Mouse (Mus musculus) lung, embryonic 16.5 days (tissue): ENCODE measurements at regions not wholly inside any gene's neighbourhood (a gene's known extent, or its start where the extent isn't known, plus 50 kb on each side); places are given as distances from the start of the nearest gene placed in this dataset.

ENCODE experiments used
- ATAC-seq: fragments of 200-750 bp; cut with Nextera tagmentation; 2 replicates; pipeline ENCODE4 v1.8.0; 2017; ENCODE audit warnings: low read depth, mild to moderate bottlenecking, moderate library complexity
- H3K27ac ChIP-seq: fragments of 300-500 bp; sonication (generic); 2 replicates; pipeline ENCODE4 v1.5.1; 2014; ENCODE audit warnings: mild to moderate bottlenecking, control low read depth, low read length
- H3K27me3 ChIP-seq: fragments of 300-500 bp; sonication (generic); 2 replicates; pipeline ENCODE4 v1.6.1; 2014; ENCODE audit warnings: low read depth, low read length, mixed read lengths; ENCODE audit not compliant: control insufficient read depth, insufficient read depth
- H3K36me3 ChIP-seq: fragments of 300-500 bp; sonication (generic); 2 replicates; pipeline ENCODE4 v1.6.1; 2014; ENCODE audit warnings: low read length; ENCODE audit not compliant: control insufficient read depth, insufficient read depth
- H3K4me1 ChIP-seq: fragments of 300-500 bp; sonication (generic); replicated peaks from 2 replicates; pipeline ENCODE4 v1.6.1; 2014; ENCODE audit warnings: low read length, mixed read lengths; ENCODE audit not compliant: control insufficient read depth, insufficient read depth
- H3K4me2 ChIP-seq: fragments of 300-500 bp; sonication (generic); 2 replicates; pipeline ENCODE4 v1.6.1; 2014; ENCODE audit warnings: low read depth, low read length, control low read depth
- H3K4me3 ChIP-seq: fragments of 300-500 bp; sonication (generic); 2 replicates; pipeline ENCODE4 v1.5.1; 2014; ENCODE audit warnings: mild to moderate bottlenecking, low read length, control low read depth
- H3K9ac ChIP-seq: fragments of 300-500 bp; sonication (generic); 2 replicates; pipeline ENCODE4 v1.6.1; 2014; ENCODE audit warnings: low read length, control low read depth
- H3K9me3 ChIP-seq: fragments of 300-500 bp; sonication (generic); 2 replicates; pipeline ENCODE4 v1.6.1; 2016; ENCODE audit warnings: low read length; ENCODE audit not compliant: control insufficient read depth
- WGBS: fragments of 180-500 bp; shearing (Covaris S2); extraction: QIAGEN DNeasy Blood & Tissue Kit; methylation state at CpG from one replicate; pipeline ENCODE4 v1.1.7; 2014; 5-methylcytosine and 5-hydroxymethylcytosine counted together

- Histone ChIP-seq H3K4me1 (no peaks in the 10 kb centered on the region; the same call in 1 of the 2 replicates), H3K27ac (no peak overlapping the region), H3K4me3 (no peak overlapping the region), H3K9ac (no peak overlapping the region), H3K27me3 (no peaks in the 10 kb centered on the region), H3K9me3 (no peaks in the 10 kb centered on the region), H3K36me3 (no peaks in the 10 kb centered on the region), H3K4me2 (no peak overlapping the region)
- WGBS = 73% methylated on average over 9 of the region's 9 CpGs
- ATAC-seq = no peak
Measured at GRCm38 (mm10) chr5:51850091-51850490, 282.6 kb upstream of the Ppargc1a start.

GRCm38 (mm10) chr5:51849236-51849635 is 281.7 kb upstream of the Ppargc1a start:
- Histone ChIP-seq H3K9ac (no peak overlapping the region), H3K9me3 (no peaks in the 10 kb centered on the region), H3K4me3 (no peak overlapping the region), H3K27me3 (no peaks in the 10 kb centered on the region), H3K4me2 (no peak overlapping the region), H3K36me3 (no peaks in the 10 kb centered on the region), H3K27ac (no peak overlapping the region), H3K4me1 (no peaks in the 10 kb centered on the region; the same call in 1 of the 2 replicates)
- 60% methylated on average over 5 of the region's 5 CpGs for WGBS
- 0 out of 2 replicates have a peak, but pooled peaks have one; percentile 38 for ATAC-seq

GRCm38 (mm10) chr5:51842189-51842588 is 274.7 kb upstream of the Ppargc1a start:
- H3K9ac ChIP-seq = no peak overlapping the region
- H3K4me1 ChIP-seq = no peaks in the 10 kb centered on the region
- H3K4me3 ChIP-seq = no peak overlapping the region
- no peak for ATAC-seq
- no peak overlapping the region for H3K27ac ChIP-seq
- WGBS = 71% methylated on average over 5 of the region's 5 CpGs
- no peak overlapping the region for H3K4me2 ChIP-seq
- no peaks in the 10 kb centered on the region for H3K36me3 ChIP-seq
- H3K9me3 ChIP-seq = no peaks in the 10 kb centered on the region
- no peaks in the 10 kb centered on the region for H3K27me3 ChIP-seq

DNA sequence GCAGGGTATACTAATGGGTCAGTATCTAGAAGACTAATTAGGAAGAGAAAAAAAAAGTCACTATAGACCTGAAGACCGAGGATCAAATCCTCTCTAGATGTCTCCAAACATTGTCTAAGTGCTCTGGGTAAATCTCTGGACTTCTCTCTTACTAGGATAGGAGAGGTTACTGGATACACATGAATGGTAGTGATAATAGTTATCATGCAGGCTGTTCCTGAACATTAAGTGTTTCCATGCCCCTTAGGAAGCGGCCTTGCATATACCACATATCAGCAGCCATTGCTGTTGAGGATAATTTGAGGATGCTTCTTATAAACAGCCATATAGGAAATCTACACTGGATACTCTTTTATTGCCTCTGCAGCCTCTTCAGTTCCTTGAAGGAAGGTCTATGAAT is 274.2 kb upstream of the Ppargc1a start:
- Histone ChIP-seq H3K36me3 (no peaks in the 10 kb centered on the region), H3K27ac (no peak overlapping the region), H3K27me3 (no peaks in the 10 kb centered on the region), H3K9ac (no peak overlapping the region), H3K4me2 (no peak overlapping the region), H3K4me3 (no peak overlapping the region), H3K4me1 (no peaks in the 10 kb centered on the region), H3K9me3 (no peaks in the 10 kb centered on the region)
- 75% methylated on average over 2 of the region's 2 CpGs for WGBS
- ATAC-seq = no peak

DNA sequence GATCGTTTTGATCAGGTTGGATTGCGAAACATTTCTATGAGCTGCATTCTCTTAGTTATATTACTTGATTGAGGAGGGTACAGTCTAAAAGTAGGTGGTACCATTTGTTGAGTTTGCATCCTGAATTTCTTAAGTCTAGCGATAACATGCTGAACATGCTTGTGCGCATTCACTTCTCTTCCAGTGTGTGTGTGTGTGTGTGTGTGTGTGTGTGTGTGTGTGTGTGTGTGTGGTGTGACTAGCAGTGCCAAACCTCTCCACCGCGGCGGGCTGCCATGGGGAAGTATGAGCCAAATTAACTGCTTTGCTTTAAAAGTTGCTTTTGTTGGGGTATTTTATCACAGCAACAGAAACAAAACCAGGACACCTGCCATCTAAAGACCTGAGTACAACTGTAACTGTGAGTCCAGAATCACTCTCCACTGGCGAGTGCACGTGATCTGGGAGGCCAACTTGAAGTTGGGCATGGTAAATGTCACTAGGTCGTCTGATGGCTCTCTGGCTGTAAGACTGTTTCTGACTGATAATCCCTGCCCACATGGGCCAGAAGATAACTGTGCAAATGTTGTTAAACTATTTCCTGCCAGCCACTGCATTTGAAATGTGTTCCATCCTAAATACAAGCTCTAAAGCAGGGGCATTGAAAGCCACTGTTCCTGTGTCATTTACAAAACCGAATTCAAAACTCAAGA is 273.3 kb upstream of the Ppargc1a start:
- H3K36me3 ChIP-seq = no peaks in the 10 kb centered on the region
- no peak overlapping the region for H3K9ac ChIP-seq
- no peaks in the 10 kb centered on the region for H3K4me1 ChIP-seq
- no peaks in the 10 kb centered on the region for H3K9me3 ChIP-seq
- no peak overlapping the region for H3K27ac ChIP-seq
- H3K4me3 ChIP-seq = no peak overlapping the region
- H3K27me3 ChIP-seq = no peaks in the 10 kb centered on the region
- no peak overlapping the region for H3K4me2 ChIP-seq
- ATAC-seq = no peak
- WGBS = 80% methylated on average over 11 of the region's 11 CpGs

- no peaks in the 10 kb centered on the region for H3K36me3 ChIP-seq
- no peaks in the 10 kb centered on the region for H3K9me3 ChIP-seq
- no peak overlapping the region for H3K4me3 ChIP-seq
- ATAC-seq = no peak
- no peak overlapping the region for H3K9ac ChIP-seq
- H3K27me3 ChIP-seq = no peaks in the 10 kb centered on the region
- WGBS = 52% methylated on average over 4 of the region's 4 CpGs
- H3K4me2 ChIP-seq = no peak overlapping the region
- H3K27ac ChIP-seq = no peak overlapping the region
- H3K4me1 ChIP-seq = no peaks in the 10 kb centered on the region
Measured at GRCm38 (mm10) chr5:51839292-51839691, 271.8 kb upstream of the Ppargc1a start.

- Histone ChIP-seq H3K27ac (no peak overlapping the region), H3K36me3 (no peaks in the 10 kb centered on the region), H3K4me2 (no peak overlapping the region), H3K27me3 (no peaks in the 10 kb centered on the region), H3K9me3 (no peaks in the 10 kb centered on the region), H3K4me1 (no peaks in the 10 kb centered on the region), H3K4me3 (no peak overlapping the region), H3K9ac (no peak overlapping the region)
- 48% methylated on average over 6 of the region's 6 CpGs for WGBS
- no peak for ATAC-seq
Measured at GRCm38 (mm10) chr5:51830551-51830950, 263.0 kb upstream of the Ppargc1a start.

DNA sequence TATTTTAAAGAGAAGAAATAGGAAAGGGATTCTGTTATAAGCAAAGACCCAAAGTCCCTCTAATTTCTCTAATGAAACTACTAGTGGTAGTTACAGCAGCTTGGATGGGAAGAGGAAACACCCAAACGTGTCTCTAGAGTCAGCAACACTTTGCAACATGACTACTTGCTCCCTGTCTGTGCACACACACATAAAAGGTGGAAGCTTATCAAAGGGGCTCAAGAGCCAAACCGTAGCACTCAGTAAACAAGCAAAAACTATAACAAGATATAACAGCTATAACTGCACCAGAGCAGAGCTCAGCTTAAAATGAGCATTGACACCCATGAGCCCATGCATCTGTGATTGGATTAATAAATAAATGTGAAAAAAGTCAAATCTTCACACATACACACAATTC is 262.5 kb upstream of the Ppargc1a start:
- 23% methylated on average over 2 of the region's 2 CpGs for WGBS
- no peak overlapping the region for H3K27ac ChIP-seq

DNA sequence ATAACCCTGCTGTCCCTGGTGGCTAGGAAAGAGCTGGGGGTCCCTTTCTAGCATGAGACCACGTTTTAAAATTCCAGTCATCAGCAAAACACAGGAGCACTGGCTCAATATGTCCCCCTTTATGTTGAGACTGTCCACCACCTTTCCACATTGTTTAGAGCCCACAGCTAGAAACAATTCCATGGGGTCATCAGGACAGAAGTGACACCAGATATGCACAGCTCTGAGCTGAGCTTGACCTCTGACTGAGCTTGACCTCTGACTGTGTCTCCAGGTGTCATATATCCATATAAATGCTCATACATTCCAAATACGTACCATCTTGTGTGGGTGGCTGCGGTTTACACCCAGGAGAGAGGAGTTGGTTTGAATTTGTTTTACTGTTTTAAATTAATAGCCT is 262.1 kb upstream of the Ppargc1a start:
- no peaks in the 10 kb centered on the region for H3K4me1 ChIP-seq
- H3K36me3 ChIP-seq = no peaks in the 10 kb centered on the region
- H3K27ac ChIP-seq = no peak overlapping the region
- ATAC-seq = no peak
- no peaks in the 10 kb centered on the region for H3K9me3 ChIP-seq
- 55% methylated on average over 3 of the region's 3 CpGs for WGBS
- H3K4me2 ChIP-seq = no peak overlapping the region
- H3K4me3 ChIP-seq = no peak overlapping the region
- no peaks in the 10 kb centered on the region for H3K27me3 ChIP-seq
- H3K9ac ChIP-seq = no peak overlapping the region

More for the DNA sequence above, 262.5 kb upstream of the Ppargc1a start:
- H3K9ac ChIP-seq = no peak overlapping the region
- no peak overlapping the region for H3K4me2 ChIP-seq
- no peaks in the 10 kb centered on the region for H3K36me3 ChIP-seq
- no peaks in the 10 kb centered on the region for H3K9me3 ChIP-seq
- ATAC-seq = no peak
- no peak overlapping the region for H3K4me3 ChIP-seq
- no peaks in the 10 kb centered on the region for H3K27me3 ChIP-seq
- no peaks in the 10 kb centered on the region for H3K4me1 ChIP-seq

- H3K4me1 ChIP-seq = no peaks in the 10 kb centered on the region
- no peaks in the 10 kb centered on the region for H3K27me3 ChIP-seq
- 39% methylated on average over 5 of the region's 5 CpGs for WGBS
- peak; percentile 82 for ATAC-seq
- H3K4me2 ChIP-seq = no peak overlapping the region
- no peak overlapping the region for H3K9ac ChIP-seq
- no peak overlapping the region for H3K27ac ChIP-seq
- no peaks in the 10 kb centered on the region for H3K36me3 ChIP-seq
- no peaks in the 10 kb centered on the region for H3K9me3 ChIP-seq
- H3K4me3 ChIP-seq = no peak overlapping the region
Measured at GRCm38 (mm10) chr5:51829020-51829419, 261.5 kb upstream of the Ppargc1a start.
